Mouse (Mus musculus) embryonic facial prominence, embryonic 10.5 days (tissue): ENCODE data around the gene Des. TPM values are rescaled to one million over a fixed set of nuclear protein-coding genes. Genes with fewer than 3 reads are reported as not detected.

Experiments
- DNase-seq: peaks from one replicate; pipeline ENCODE4 v3.0.0-alpha.2; 2017; ENCODE audit warnings: low spot score
- H3K27ac ChIP-seq: fragments of 300-500 bp; sonication (generic); replicated peaks from 2 replicates; pipeline ENCODE4 v1.5.1; 2016; ENCODE audit warnings: mild to moderate bottlenecking
- H3K27me3 ChIP-seq: fragments of 300-500 bp; sonication (generic); replicated peaks from 2 replicates; pipeline ENCODE4 v1.6.1; 2016; ENCODE audit warnings: low read depth, mild to moderate bottlenecking; ENCODE audit not compliant: poor library complexity, severe bottlenecking
- H3K36me3 ChIP-seq: fragments of 300-500 bp; sonication (generic); replicated peaks from 2 replicates; pipeline ENCODE4 v1.6.1; 2016; ENCODE audit warnings: mild to moderate bottlenecking, moderate library complexity
- H3K4me1 ChIP-seq: fragments of 300-500 bp; sonication (generic); 2 replicates; pipeline ENCODE4 v1.6.1; 2016
- H3K4me3 ChIP-seq: fragments of 300-500 bp; sonication (generic); 2 replicates; pipeline ENCODE4 v1.5.1; 2016; ENCODE audit warnings: mild to moderate bottlenecking, moderate library complexity
- H3K9me3 ChIP-seq: fragments of 300-500 bp; sonication (generic); 2 replicates; pipeline ENCODE4 v1.6.1; 2016; ENCODE audit warnings: mild to moderate bottlenecking
- WGBS: fragments of 180-500 bp; shearing (Covaris S2); methylation state at CpG from one replicate; pipeline ENCODE4 v1.1.7; 2016; 5-methylcytosine and 5-hydroxymethylcytosine counted together
- polyA plus RNA-seq: library from polyadenylated mRNA; unstranded; fragments of >200 nt; fragmentation: Nextera tagmentation; extraction: Ambion mirVana; gene quantifications from 2 replicates; pipeline ENCODE4 v1.2.1, GENCODE M21; 2016

The Des gene
- polyA plus RNA-seq, 1 experiment from 2014 or later = 10.4 TPM

DNA sequence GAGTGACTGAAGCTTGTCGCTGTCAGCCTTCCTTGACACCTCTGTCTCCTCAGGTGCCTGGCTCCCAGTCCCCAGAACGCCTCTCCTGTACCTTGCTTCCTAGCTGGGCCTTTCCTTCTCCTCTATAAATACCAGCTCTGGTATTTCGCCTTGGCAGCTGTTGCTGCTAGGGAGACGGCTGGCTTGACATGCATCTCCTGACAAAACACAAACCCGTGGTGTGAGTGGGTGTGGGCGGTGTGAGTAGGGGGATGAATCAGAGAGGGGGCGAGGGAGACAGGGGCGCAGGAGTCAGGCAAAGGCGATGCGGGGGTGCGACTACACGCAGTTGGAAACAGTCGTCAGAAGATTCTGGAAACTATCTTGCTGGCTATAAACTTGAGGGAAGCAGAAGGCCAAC is 783 bp upstream of the Des start:
- Histone ChIP-seq H3K4me3 (no peak overlapping the region), H3K27ac (0 out of 2 replicates have a peak overlapping the region, but pooled peaks have one; percentile 0), H3K9me3 (no peaks in the 10 kb centered on the region), H3K27me3 (peaks cover 61% of the 10 kb centered on the region), H3K4me1 (peaks cover 39% of the 10 kb centered on the region), H3K36me3 (no peaks in the 10 kb centered on the region)
- WGBS = 78% methylated on average over 13 of the region's 13 CpGs
- DNase-seq = no peak

DNA sequence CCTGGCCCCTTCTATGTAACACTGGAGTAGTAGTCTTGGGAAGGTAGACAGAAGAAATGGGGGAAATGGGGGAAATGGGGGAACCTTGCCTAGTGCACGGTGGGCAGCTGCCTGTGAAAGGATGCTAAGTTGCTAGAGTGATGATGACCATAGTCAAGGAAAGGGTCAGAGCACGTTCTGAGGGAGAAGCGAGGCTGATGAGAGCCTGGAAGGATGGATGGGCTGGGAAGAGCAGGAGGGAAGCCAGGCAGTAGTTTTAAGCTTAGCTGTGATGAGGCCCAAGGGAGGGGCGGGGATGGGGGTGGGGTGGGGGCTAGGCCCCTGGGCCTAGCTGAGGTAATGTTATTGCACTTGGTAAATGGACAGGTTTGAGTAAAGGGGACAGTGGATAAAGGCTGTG is 994 bp downstream of the Des start:
- H3K27me3 ChIP-seq = peaks cover 68% of the 10 kb centered on the region
- 48% methylated on average over 4 of the region's 4 CpGs for WGBS
- no peaks in the 10 kb centered on the region for H3K36me3 ChIP-seq
- H3K9me3 ChIP-seq = no peaks in the 10 kb centered on the region
- no peak for DNase-seq
- H3K4me1 ChIP-seq = peaks cover 33% of the 10 kb centered on the region
- H3K27ac ChIP-seq = no peak overlapping the region
- peak overlapping the region; percentile 56 for H3K4me3 ChIP-seq

DNA sequence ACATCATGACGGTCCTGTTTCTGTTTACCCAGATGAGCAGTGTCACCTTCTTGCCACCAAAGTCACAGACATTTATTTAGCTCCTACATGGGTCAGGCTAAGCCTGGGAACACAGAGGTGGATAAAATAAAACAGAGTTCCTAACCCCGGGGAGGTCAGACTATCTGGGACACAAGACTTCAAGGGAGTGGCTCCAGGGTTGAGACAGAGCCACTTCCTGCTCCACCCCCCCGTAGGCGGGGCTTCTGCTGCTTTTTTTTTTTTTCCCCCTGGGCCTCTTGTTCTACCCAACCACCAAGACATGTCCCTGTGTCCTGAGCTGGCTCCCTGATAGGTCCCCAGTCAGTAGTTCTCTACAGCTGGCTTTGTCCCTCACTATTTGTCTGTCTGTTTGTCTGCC is 1.6 kb downstream of the Des start:
- H3K4me1 ChIP-seq = peaks cover 33% of the 10 kb centered on the region
- H3K9me3 ChIP-seq = no peaks in the 10 kb centered on the region
- H3K4me3 ChIP-seq = no peak overlapping the region
- no peak overlapping the region for H3K27ac ChIP-seq
- WGBS = 32% methylated on average over 4 of the region's 4 CpGs
- DNase-seq = no peak
- no peaks in the 10 kb centered on the region for H3K36me3 ChIP-seq
- H3K27me3 ChIP-seq = peaks cover 70% of the 10 kb centered on the region

DNA sequence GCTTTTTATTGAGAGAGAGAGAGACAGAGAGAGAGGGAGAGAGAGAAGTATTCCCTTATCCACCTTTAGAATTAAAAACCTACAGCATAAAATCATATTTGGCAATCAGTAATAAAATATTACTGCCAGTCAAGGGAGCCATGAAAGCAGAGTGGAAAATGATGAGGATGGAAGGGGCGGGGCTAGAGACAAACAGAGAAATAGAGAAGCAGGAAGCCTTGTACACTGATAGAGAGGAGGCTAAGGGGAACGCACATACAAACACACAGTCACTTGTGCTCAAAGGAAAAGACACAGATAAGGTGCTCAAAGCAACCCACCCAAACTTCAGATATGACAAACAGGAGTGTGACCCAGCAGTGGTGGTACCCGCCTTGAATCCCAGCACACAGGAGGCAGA is 3.7 kb downstream of the Des start:
- Histone ChIP-seq H3K4me3 (no peak overlapping the region), H3K27me3 (peaks cover 64% of the 10 kb centered on the region), H3K4me1 (peaks cover 40% of the 10 kb centered on the region), H3K27ac (no peak overlapping the region), H3K36me3 (no peaks in the 10 kb centered on the region), H3K9me3 (no peaks in the 10 kb centered on the region)
- 85% methylated on average over 3 of the region's 3 CpGs for WGBS
- no peak for DNase-seq

GRCm38 (mm10) chr1:75365510-75366137 is 5.5 kb downstream of the Des start:
- H3K27ac ChIP-seq = no peak overlapping the region
- no peak for DNase-seq
- H3K4me1 ChIP-seq = peaks cover 37% of the 10 kb centered on the region
- H3K9me3 ChIP-seq = no peaks in the 10 kb centered on the region
- H3K27me3 ChIP-seq = peaks cover 58% of the 10 kb centered on the region
- H3K36me3 ChIP-seq = no peaks in the 10 kb centered on the region
- 89% methylated on average over 14 of the region's 14 CpGs for WGBS
- no peak overlapping the region for H3K4me3 ChIP-seq

DNA sequence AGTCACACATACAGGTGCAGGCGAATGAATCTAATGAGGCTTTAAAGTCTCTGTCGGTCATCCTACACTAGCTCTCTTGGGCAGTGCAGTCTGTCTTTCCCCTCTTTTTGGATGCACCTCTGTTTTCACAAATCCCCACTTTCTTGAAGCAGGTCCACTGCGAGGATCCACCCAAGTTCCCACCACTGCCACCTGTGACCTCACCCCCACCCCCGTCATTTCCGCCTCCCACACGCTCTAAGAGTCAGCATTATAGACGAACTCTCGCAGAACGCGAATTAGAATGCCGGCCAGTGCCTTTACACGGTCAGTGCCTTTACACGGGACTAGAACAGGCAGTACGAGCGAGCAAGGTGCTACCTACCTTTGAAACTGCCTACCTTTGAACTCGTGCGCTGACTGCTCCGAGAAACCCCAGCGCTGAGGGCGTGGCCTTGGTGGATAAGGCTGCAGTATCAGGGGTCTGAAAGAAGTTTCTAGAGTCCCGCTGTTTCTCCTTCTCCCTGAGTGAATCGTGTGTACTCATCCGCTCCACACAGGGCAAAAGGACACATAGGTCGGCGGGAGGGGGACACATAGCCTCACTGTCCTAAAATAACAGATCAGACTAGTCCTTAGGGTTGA is 9.3 kb downstream of the Des start:
- H3K4me1 ChIP-seq = peaks cover 36% of the 10 kb centered on the region
- H3K4me3 ChIP-seq = no peak overlapping the region
- 0 out of 2 replicates have a peak overlapping the region, but pooled peaks have one; percentile 10 for H3K27ac ChIP-seq
- no peaks in the 10 kb centered on the region for H3K9me3 ChIP-seq
- H3K36me3 ChIP-seq = no peaks in the 10 kb centered on the region
- H3K27me3 ChIP-seq = peaks cover 37% of the 10 kb centered on the region
- WGBS = 47% methylated on average over 25 of the region's 25 CpGs
- DNase-seq = no peak

DNA sequence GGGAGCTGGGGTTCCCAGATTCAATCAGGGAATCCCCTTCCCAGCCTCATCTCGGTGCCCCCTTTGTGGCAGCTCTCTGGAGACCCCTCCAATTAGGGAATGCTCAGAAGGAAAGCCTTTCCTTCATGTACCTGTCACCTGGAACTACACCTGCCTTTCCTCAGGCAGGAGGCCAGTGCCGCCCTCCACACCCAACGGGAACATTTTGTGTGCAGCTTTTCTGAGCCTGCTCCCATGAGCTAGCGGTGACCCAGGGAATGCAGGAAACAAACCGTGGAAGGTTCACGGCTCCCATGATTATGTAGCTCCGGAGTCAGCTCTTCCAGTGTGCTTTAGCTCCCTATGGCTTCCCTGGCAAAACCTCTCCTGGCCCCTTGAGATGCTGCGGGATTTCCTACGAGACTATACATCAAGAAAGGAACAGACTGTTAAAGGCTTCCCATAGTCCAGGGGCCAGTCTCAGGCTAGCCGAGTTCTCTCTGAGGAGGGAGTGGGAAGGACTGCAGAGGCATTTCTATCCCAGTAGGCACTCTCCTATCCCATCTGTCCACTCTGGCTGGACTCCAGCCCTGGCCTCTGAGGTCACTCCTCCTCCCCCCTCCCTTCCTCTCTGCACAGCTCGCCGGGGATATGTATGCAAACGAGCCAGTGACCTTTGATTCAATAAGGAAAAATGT is 10.0 kb downstream of the Des start:
- 40% methylated on average over 13 of the region's 13 CpGs for WGBS
- H3K4me3 ChIP-seq = no peak overlapping the region
- H3K36me3 ChIP-seq = no peaks in the 10 kb centered on the region
- peaks cover 42% of the 10 kb centered on the region for H3K4me1 ChIP-seq
- H3K9me3 ChIP-seq = no peaks in the 10 kb centered on the region
- no peak for DNase-seq
- peaks cover 41% of the 10 kb centered on the region for H3K27me3 ChIP-seq
- 0 out of 2 replicates have a peak overlapping the region, but pooled peaks have one; percentile 10 for H3K27ac ChIP-seq

DNA sequence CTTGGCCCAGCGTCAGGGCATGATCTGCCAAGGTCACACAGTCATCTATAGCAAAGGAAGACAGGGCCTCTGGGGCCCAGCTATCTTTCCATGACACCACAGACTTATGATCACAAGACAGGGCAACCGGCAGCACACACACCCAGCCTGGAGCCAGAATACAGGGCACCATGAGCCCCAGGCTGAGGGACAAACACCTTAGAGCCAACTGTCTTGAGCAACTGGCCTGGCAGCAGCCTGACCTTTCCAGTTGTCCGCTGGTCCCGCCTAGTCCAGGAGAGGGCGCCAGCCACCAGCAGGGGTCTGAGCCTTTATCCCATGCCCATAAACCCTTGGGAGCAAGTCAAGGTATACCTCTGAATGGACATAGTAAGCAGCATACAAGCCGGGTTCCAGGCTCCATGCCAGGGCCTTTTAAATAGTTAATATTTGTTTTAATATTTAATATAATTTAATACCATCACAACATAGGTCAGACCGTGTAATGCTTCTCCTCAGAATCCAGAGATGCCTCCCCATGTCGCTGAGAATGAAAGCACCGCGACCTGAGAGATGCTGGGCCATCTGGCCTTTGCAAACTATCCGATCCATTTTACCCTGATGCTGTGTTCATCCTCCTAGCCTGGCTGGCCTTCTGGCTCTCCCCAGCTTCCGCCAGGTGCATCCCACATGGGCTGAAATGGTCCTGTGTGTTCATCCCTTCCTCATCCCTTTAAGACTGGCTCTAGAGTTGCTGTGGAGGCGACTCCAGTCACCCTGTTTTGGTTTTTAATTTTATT is 11.4 kb downstream of the Des start:
- H3K9me3 ChIP-seq = no peaks in the 10 kb centered on the region
- 56% methylated on average over 13 of the region's 13 CpGs for WGBS
- peak; percentile 68 for DNase-seq
- no peaks in the 10 kb centered on the region for H3K36me3 ChIP-seq
- peaks cover 51% of the 10 kb centered on the region for H3K27me3 ChIP-seq
- no peak overlapping the region for H3K4me3 ChIP-seq
- 0 out of 2 replicates have a peak overlapping the region, but pooled peaks have one; percentile 8 for H3K27ac ChIP-seq
- peaks cover 53% of the 10 kb centered on the region for H3K4me1 ChIP-seq

DNA sequence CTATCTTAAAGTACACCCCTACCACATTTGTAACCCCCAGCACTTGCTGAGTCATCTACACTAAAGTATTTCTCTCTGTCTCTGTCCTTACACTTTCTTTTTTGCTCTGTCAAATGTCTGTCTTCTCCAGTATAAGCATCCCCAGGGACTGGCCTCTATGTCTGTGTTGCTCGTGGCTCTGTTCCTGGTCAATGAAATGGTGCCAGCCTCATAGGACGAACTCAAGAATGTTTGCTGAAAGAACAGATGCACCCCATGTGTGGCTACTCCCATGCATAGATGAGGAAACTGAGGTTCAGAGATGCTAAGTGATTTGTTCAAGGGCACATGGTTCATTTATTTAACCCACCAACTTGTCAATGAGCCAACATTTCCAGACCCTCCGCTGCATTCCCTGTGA is 12.3 kb downstream of the Des start:
- Histone ChIP-seq H3K27me3 (peaks cover 51% of the 10 kb centered on the region), H3K36me3 (no peaks in the 10 kb centered on the region), H3K4me3 (no peak overlapping the region), H3K9me3 (no peaks in the 10 kb centered on the region), H3K27ac (no peak overlapping the region), H3K4me1 (peaks cover 48% of the 10 kb centered on the region)
- no peak for DNase-seq
- 84% methylated on average over 3 of the region's 3 CpGs for WGBS

DNA sequence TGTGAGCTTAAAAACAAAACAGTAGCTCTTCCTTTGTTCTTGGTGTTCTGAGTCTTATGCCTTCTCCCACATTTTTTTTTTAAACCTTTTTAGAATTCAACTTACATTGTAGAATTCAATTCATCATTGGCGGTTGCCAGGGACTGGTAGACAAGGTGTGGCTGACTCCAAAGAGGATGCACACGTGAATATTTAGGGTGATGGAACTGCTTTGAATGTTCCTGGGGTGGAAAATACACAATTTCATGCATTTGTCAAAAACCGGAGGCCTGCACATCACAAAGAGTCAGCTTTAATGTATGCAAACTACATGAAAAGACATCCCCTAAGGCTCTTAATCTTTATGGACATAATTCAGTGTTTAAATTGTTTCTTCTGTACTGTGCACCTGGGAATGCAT is 13.1 kb downstream of the Des start:
- Histone ChIP-seq H3K4me3 (no peak overlapping the region), H3K4me1 (peaks cover 46% of the 10 kb centered on the region), H3K9me3 (no peaks in the 10 kb centered on the region), H3K27ac (no peak overlapping the region), H3K27me3 (peaks cover 56% of the 10 kb centered on the region), H3K36me3 (no peaks in the 10 kb centered on the region)
- DNase-seq = no peak
- WGBS = 74% methylated on average over 3 of the region's 3 CpGs

GRCm38 (mm10) chr1:75374950-75375936 is 15.1 kb downstream of the Des start, which contains the start of gene Speg:
Speg (plus strand) TSS chr1:75375297.
- Histone ChIP-seq H3K36me3 (no peaks in the 10 kb centered on the region), H3K27ac (peak within 1 kb of the TSS; percentile 88), H3K4me3 (peak within 1 kb of the TSS; percentile 55), H3K27me3 (peaks cover 63% of the 10 kb centered on the region), H3K4me1 (peaks cover 49% of the 10 kb centered on the region), H3K9me3 (no peaks in the 10 kb centered on the region)
- 5% methylated on average over 57 of the region's 57 CpGs for WGBS
- peak; percentile 57 for DNase-seq
